Mouse (Mus musculus) limb, embryonic 11.5 days (tissue): Measurements from ENCODE around the gene Tnfrsf11a. TPM values are rescaled to one million over a fixed set of nuclear protein-coding genes. Genes with fewer than 3 reads are reported as not detected.
"Not testable (repeated sequence)": the region's sequence is repeated elsewhere in the genome, so short reads cannot be mapped to it uniquely, and the experiment has no call there.

Experiments
- ATAC-seq: fragments of 200-750 bp; cut with Nextera tagmentation; 2 replicates; pipeline ENCODE4 v1.8.0; 2017; ENCODE audit warnings: low read depth; ENCODE audit not compliant: insufficient number of reproducible peaks, low FRiP score, low TSS enrichment
- DNase-seq: peaks from one replicate; pipeline ENCODE4 v3.0.0-alpha.2; 2015; ENCODE audit warnings: low spot score
- H3K27ac ChIP-seq: fragments of 300-500 bp; sonication (generic); replicated peaks from 2 replicates; pipeline ENCODE4 v1.5.1; 2014; ENCODE audit warnings: low read depth, mild to moderate bottlenecking, low read length
- H3K27me3 ChIP-seq: fragments of 300-500 bp; sonication (generic); 2 replicates; pipeline ENCODE4 v1.6.1; 2014; ENCODE audit warnings: mild to moderate bottlenecking, low read length, mixed read lengths; ENCODE audit not compliant: control insufficient read depth, insufficient read depth
- H3K36me3 ChIP-seq: fragments of 300-500 bp; sonication (generic); 2 replicates; pipeline ENCODE4 v1.6.1; 2014; ENCODE audit warnings: mild to moderate bottlenecking, low read length, moderate library complexity, mixed read lengths; ENCODE audit not compliant: control insufficient read depth, insufficient read depth
- H3K4me1 ChIP-seq: fragments of 300-500 bp; sonication (generic); 2 replicates; pipeline ENCODE4 v1.6.1; 2014; ENCODE audit warnings: low read length, mixed read lengths; ENCODE audit not compliant: control insufficient read depth, insufficient read depth
- H3K4me2 ChIP-seq: fragments of 300-500 bp; sonication (generic); 2 replicates; pipeline ENCODE4 v1.6.1; 2014; ENCODE audit warnings: low read depth, mild to moderate bottlenecking, moderate library complexity; ENCODE audit not compliant: severe bottlenecking
- H3K4me3 ChIP-seq: fragments of 300-500 bp; sonication (generic); 2 replicates; pipeline ENCODE4 v1.5.1; 2014; ENCODE audit warnings: low read depth, low read length
- H3K9ac ChIP-seq: fragments of 300-500 bp; sonication (generic); 2 replicates; pipeline ENCODE4 v1.6.1; 2014; ENCODE audit warnings: mild to moderate bottlenecking, low read length
- H3K9me3 ChIP-seq: fragments of 300-500 bp; sonication (generic); 2 replicates; pipeline ENCODE4 v1.6.1; 2016; ENCODE audit warnings: low read length; ENCODE audit not compliant: control insufficient read depth
- WGBS: fragments of 180-500 bp; shearing (Covaris S2); extraction: QIAGEN DNeasy Blood & Tissue Kit; methylation state at CpG from one replicate; pipeline ENCODE4 v1.1.7; 2014; 5-methylcytosine and 5-hydroxymethylcytosine counted together
- polyA plus RNA-seq: library from polyadenylated mRNA; unstranded; fragments of >200 nt; fragmentation: Nextera tagmentation; extraction: Ambion mirVana; gene quantifications from 2 replicates; pipeline ENCODE4 v1.2.1, GENCODE M21; 2014

The Tnfrsf11a gene
- polyA plus RNA-seq, 1 experiment from 2014 or later: 0.43 TPM

GRCm38 (mm10) chr1:105752196-105752595 is 28.3 kb upstream of the Tnfrsf11a start:
- no peaks in the 10 kb centered on the region; the same call in 1 of the 2 replicates for H3K36me3 ChIP-seq
- H3K4me3 ChIP-seq: no peak overlapping the region
- H3K27me3 ChIP-seq: no peaks in the 10 kb centered on the region
- H3K4me2 ChIP-seq: no peak overlapping the region
- no peak overlapping the region for H3K27ac ChIP-seq
- ATAC-seq (no peak), DNase-seq (no peak)
- no peak overlapping the region for H3K9ac ChIP-seq
- no peaks in the 10 kb centered on the region for H3K4me1 ChIP-seq
- WGBS: 83% methylated on average over 4 of the region's 4 CpGs
- no peaks in the 10 kb centered on the region for H3K9me3 ChIP-seq

- ATAC-seq: no peak
These were observed 27.6 kb upstream of the Tnfrsf11a start for GRCm38 (mm10) chr1:105752944-105753343.

GRCm38 (mm10) chr1:105758798-105759197 is 21.7 kb upstream of the Tnfrsf11a start:
- no peaks in the 10 kb centered on the region for H3K27me3 ChIP-seq
- ATAC-seq (no peak), DNase-seq (no peak)
- H3K9me3 ChIP-seq: no peaks in the 10 kb centered on the region
- no peak overlapping the region for H3K4me3 ChIP-seq
- no peaks in the 10 kb centered on the region for H3K4me1 ChIP-seq
- H3K36me3 ChIP-seq: no peaks in the 10 kb centered on the region; the same call in 1 of the 2 replicates
- WGBS: 90% methylated on average over 4 of the region's 4 CpGs
- H3K4me2 ChIP-seq: no peak overlapping the region
- H3K27ac ChIP-seq: no peak overlapping the region
- no peak overlapping the region for H3K9ac ChIP-seq

More at GRCm38 (mm10) chr1:105752944-105753343, 27.6 kb upstream of the Tnfrsf11a start:
- H3K4me3 ChIP-seq: no peak overlapping the region
- no peaks in the 10 kb centered on the region for H3K9me3 ChIP-seq
- no peaks in the 10 kb centered on the region for H3K27me3 ChIP-seq
- no peak overlapping the region for H3K9ac ChIP-seq
- H3K27ac ChIP-seq: no peak overlapping the region
- H3K4me1 ChIP-seq: no peaks in the 10 kb centered on the region
- no peaks in the 10 kb centered on the region; the same call in 1 of the 2 replicates for H3K36me3 ChIP-seq
- 100% methylated on average over 1 of the region's 1 CpGs for WGBS
- no peak overlapping the region for H3K4me2 ChIP-seq
- DNase-seq: no peak

- H3K4me2 ChIP-seq: no peak overlapping the region
- H3K27ac ChIP-seq: no peak overlapping the region
- no peak overlapping the region for H3K9ac ChIP-seq
- H3K4me1 ChIP-seq: no peaks in the 10 kb centered on the region
- no peaks in the 10 kb centered on the region for H3K27me3 ChIP-seq
- H3K36me3 ChIP-seq: no peaks in the 10 kb centered on the region
- no peaks in the 10 kb centered on the region for H3K9me3 ChIP-seq
- ATAC-seq (no peak), DNase-seq (no peak)
- H3K4me3 ChIP-seq: no peak overlapping the region
- WGBS: 73% methylated on average over 3 of the region's 3 CpGs
These were observed 20.9 kb upstream of the Tnfrsf11a start for GRCm38 (mm10) chr1:105759422-105760165.

GRCm38 (mm10) chr1:105765586-105765985 is 14.9 kb upstream of the Tnfrsf11a start:
- Histone ChIP-seq H3K4me1 (no peaks in the 10 kb centered on the region), H3K4me3 (no peak overlapping the region), H3K4me2 (no peak overlapping the region), H3K27ac (no peak overlapping the region), H3K9ac (no peak overlapping the region), H3K36me3 (no peaks in the 10 kb centered on the region), H3K27me3 (no peaks in the 10 kb centered on the region), H3K9me3 (no peaks in the 10 kb centered on the region)
- DNase-seq (no peak), ATAC-seq (no peak)
- WGBS: 71% methylated on average over 8 of the region's 8 CpGs

GRCm38 (mm10) chr1:105766099-105766498 is 14.4 kb upstream of the Tnfrsf11a start:
- H3K36me3 ChIP-seq, H3K9ac ChIP-seq, H3K4me3 ChIP-seq, DNase-seq, H3K27ac ChIP-seq, H3K9me3 ChIP-seq, ATAC-seq, H3K4me2 ChIP-seq, H3K27me3 ChIP-seq, H3K4me1 ChIP-seq: not testable (repeated sequence)
- 70% methylated on average over 9 of the region's 9 CpGs for WGBS

- no peaks in the 10 kb centered on the region for H3K27me3 ChIP-seq
- no peak overlapping the region for H3K4me2 ChIP-seq
- no peaks in the 10 kb centered on the region for H3K9me3 ChIP-seq
- no peak overlapping the region for H3K27ac ChIP-seq
- no peaks in the 10 kb centered on the region for H3K4me1 ChIP-seq
- H3K36me3 ChIP-seq: no peaks in the 10 kb centered on the region
- no peak overlapping the region for H3K4me3 ChIP-seq
- no peak for DNase-seq
- no peak for ATAC-seq
- no peak overlapping the region for H3K9ac ChIP-seq
- WGBS: 95% methylated on average over 2 of the region's 2 CpGs
These were observed 12.1 kb upstream of the Tnfrsf11a start for GRCm38 (mm10) chr1:105768397-105768796.

DNA sequence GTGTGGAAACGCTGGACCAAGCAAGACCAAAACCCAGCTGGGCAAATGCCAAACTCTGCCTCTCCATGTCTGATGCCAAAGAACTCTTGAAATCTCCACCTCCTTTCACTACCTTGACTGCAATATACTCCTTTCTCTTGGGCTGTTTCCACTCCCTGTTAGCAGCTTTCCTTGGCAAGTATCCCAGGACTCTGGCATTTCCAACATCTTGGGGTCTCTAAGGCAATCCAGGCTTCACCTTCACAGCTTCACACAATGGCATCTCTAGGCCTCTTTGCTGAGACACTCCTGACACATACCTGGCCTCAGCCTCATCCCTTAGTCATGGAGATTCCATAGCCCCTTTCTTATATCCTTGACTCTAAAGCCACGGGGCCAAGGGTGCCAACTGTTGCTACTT is 9.8 kb upstream of the Tnfrsf11a start:
- Histone ChIP-seq H3K27me3 (no peaks in the 10 kb centered on the region), H3K4me1 (no peaks in the 10 kb centered on the region), H3K4me3 (no peak overlapping the region), H3K9ac (no peak overlapping the region), H3K27ac (no peak overlapping the region), H3K36me3 (no peaks in the 10 kb centered on the region), H3K4me2 (no peak overlapping the region), H3K9me3 (no peaks in the 10 kb centered on the region)
- no peak for DNase-seq
- no peak for ATAC-seq
- 78% methylated on average over 2 of the region's 2 CpGs for WGBS

- H3K9ac ChIP-seq: no peak overlapping the region
- DNase-seq (no peak), ATAC-seq (no peak)
- no peaks in the 10 kb centered on the region for H3K9me3 ChIP-seq
- peaks cover 15% of the 10 kb centered on the region for H3K27me3 ChIP-seq
- no peak overlapping the region for H3K27ac ChIP-seq
- no peaks in the 10 kb centered on the region for H3K4me1 ChIP-seq
- 87% methylated on average over 4 of the region's 4 CpGs for whole genome bisulfite sequencing
- H3K36me3 ChIP-seq: no peaks in the 10 kb centered on the region
- H3K4me3 ChIP-seq: no peak overlapping the region
- no peak overlapping the region for H3K4me2 ChIP-seq
These were observed 4.1 kb upstream of the Tnfrsf11a start for GRCm38 (mm10) chr1:105776426-105776825.
